Mouse (Mus musculus) erythroblast, adult 5-6 weeks (primary cell): ENCODE measurements around the gene Clic1. TPM values are rescaled to one million over a fixed set of nuclear protein-coding genes. Genes with fewer than 3 reads are reported as not detected.

Source experiments
- ATAC-seq: replicated peaks from 2 replicates; pipeline ENCODE4 v1.8.0; 2016; ENCODE audit warnings: moderate number of reproducible peaks, mild to moderate bottlenecking, moderate TSS enrichment, inconsistent platforms; ENCODE audit not compliant: poor library complexity, low FRiP score, severe bottlenecking
- total RNA-seq, 2 experiments: library from RNA; stranded (forward) in 1 of 2; stranded (reverse) in 1 of 2; fragments of 150-400 nt in 1 of 2; fragments of 200-764, 138-1000 nt in 1 of 2; gene quantifications; 2 replicates each; pipeline versions ENCODE4 v1.2.3 to v1.2.4; 2015 to 2017; ENCODE audit warnings: low replicate concordance in 2 of 2

Clic1 gene
- total RNA-seq, 2 experiments from 2014 or later, result 68.8 to 74.6 TPM

DNA sequence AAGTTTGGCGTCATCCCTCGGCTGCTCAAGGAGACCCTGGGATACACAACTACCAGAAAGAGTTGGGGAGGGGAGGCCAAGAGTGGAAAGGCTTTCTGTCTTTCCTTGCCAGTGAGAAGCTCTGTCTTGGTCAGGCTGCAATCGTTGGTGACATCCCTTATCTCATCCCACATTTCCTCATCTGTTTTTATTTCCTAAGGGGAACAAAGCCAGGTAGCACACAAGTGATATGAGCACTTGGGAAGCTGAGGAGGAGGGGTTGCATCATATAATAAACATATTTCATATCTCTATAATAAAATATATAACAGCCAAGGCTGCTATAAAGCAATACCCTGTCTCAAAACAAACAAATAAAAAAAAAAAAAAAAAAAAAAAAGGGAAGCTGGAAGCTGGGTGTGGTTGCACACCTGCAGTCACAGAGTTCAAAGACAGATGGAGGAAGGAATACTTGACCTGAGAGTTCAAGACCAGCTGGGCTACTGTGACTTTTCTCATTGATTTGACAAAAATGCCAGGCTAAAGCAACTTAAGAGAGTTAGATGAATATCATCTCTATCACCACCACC is 34.2 kb downstream of the Clic1 start:
- ATAC-seq, result no peak

- ATAC-seq, result no peak
These were observed 35.6 kb downstream of the Clic1 start, which contains the start of gene Ly6g6f for GRCm38 (mm10) chr17:35085208-35085865. Gene Ly6g6f, minus strand, starts transcription at chr17:35085610.

DNA sequence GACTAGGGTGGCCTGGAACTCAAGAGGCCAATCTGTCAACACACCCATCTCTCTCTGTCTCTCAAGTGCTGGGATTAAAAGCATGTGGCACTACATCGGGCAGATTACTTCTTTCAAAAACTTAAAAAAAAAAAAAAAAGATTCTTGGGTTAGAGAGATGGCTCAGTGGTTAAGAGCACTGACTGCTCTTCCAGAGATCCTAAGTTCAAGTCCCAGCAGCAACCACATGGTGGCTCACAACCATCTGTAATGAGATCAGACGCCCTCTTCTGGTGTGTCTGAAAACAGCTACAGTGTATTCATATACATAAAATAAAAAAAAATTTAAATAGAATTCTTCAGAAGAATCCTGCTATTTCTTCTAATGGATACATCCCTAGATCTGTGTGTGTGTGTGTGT is 38.4 kb downstream of the Clic1 start:
- ATAC-seq, result no peak

DNA sequence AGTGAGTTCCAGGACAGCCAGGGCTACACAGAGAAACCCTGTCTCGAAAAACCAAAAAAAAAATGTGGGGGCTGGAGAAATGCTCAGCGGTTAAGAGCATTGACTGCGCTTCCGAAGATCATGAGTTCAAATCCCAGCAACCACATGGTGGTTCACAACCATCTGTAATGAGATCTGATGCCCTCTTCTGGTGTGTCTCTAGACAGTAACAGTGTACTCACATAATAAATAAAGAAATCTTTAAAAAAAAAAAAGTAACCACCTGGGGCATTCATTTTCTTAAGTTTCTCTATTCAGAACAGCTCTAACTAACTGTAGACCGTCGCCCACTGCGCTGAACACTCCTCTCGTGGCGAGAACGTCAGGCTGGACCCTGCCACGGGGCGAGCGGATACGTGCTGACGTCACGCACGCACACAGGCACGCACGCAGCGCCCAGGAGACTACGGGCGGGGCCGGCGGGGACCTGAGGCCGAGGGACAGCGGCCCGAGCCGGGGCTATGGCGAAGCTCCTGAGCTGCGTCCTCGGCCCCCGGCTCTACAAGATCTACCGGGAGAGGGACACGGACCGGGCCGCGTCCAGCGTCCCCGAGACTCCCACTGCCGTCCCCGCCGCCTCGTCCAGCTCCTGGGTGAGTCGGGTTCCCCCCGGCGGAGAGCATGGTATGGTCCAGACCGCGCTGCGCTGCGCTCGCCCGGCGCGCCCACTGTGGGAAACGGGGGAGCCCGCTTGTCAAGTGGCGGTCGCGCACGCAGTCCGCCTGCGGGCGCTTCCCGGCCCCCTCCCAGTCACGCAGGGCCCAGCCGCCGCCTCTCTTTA is 39.3 kb downstream of the Clic1 start, which contains the start of gene Abhd16a:
Gene Abhd16a (plus strand): TSS at position 439 of the 820 bp plus-strand sequence.
- ATAC-seq, result peak; percentile 90

DNA sequence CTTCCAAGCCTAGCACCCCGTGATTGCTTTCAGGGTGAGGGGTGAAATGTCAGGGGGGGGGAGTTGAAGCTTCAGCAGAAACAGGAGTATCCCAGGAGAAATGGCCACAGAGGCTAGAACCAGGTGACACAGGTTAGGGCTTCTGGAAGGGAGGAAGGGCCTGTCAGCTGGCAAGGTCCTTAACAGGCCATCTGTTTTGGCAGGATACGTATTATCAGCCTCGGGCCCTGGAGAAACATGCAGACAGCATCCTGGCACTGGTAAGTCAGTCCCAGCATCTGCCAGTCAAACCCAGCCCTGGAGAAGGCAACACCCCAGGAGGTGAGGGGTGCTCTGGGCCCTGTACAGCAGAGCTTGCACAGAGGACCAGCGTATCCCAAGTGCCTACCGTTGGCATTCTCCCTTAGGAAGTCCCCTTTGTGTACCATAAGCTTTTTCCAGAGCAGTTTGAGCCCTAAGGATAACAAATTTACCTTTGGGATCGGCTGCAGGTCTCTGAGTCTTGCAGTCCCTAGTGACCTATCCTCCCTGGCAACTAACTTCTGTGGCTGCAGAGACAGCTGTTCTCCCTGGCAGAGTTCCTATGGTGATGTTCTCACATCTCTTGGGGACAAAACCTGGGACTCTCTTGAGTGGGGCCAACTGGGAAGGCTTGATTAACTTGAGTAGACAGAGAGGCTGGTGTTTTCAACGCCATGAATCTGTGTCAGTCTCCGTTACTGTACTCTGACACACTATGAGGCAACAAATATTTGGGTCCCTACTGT is 40.6 kb downstream of the Clic1 start:
- peak; percentile 80 for ATAC-seq

- no peak for ATAC-seq
These were observed 42.8 kb downstream of the Clic1 start for GRCm38 (mm10) chr17:35092403-35093198.

DNA sequence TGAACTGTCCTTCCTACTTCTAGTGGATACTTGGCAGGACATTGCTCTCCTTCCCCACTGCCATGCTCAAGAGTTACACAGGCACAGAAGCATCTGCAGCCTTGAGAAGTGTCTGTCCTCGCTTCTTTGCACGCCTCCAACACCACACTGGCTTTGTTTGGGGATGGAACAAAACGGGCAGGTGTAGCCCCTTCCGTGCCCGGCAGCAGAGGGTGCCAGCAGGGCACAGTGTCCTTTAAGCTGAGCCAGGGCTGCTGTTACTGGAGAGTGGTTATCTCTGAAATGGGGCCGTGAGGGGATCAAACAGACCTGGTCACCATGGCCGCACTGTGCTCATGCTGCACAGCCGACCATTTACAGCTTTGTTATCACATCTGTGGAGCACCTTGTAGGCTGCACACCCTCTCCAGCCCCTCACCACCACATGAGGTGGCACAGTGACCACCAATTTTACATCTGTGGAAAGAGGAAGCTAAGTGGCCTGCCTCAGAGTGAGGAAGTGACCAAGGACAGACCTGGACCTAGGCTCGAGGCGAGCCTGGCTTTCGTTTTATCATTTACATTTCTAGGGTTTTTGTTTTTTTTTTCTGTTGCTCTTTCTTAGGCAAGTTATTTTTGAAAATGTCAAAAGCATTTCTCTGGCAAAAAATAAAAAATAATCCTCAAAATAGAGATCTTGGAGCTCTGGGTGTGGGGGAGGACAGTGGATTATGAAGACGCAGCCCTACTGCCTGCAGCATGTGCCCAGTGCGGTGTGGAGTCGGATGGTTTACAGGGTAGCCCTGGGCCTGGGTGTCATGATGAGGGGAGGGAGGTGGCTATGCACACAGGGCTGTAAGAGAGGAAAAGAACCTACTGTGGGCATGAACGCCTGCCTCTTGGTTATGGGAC is 45.0 kb downstream of the Clic1 start:
- ATAC-seq, result no peak

GRCm38 (mm10) chr17:35096597-35096996 is 46.8 kb downstream of the Clic1 start:
- ATAC-seq, result no peak

DNA sequence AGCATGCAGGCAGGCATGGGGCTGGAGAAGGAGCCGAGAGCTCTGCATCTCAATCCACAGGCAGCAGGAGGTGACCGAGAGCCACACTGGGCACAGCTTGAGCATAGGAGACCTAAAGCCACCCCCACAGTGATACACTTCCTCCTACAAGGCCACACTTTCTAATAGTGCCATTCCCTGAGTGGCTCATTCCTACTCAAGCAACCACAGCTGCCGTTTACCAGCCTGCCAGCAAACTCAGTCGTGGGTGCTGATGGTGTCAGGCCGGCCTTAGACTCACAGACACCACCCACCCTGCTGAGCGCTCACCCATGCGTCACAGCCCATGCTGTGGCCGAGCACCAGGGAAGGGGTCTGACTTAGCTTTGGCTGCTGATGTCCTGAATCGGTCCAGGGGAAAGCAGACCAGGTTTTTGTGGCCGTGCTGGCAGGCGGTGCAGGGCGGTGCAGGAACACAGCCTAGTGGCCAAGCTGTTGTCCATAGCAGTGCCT is 47.4 kb downstream of the Clic1 start:
- ATAC-seq, result no peak

DNA sequence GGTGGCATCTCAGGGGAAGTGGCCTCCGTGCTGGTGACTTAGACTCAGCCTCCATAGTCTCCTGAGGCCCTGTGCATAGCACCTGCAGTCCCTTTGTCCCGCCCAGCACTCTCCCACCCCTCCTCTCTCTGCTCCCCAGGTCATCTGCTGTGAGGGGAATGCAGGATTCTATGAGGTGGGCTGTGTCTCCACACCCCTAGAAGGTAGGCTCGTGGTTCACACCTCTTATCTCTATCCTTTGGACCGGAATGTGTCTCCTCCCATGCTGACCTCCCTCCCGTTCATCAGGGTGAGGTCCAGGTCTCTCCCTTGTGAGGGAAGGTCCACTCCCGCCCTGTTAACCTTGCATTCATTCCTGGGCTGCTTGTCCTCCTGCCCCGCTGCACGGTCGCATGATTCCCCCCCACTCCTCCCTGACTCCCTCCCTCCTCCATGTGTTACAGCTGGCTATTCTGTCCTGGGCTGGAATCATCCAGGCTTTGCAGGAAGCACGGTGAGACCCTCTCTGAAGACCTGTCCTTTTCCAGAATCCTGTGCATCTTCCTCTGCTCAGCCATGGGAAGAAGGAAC is 50.5 kb downstream of the Clic1 start:
- no peak for ATAC-seq

GRCm38 (mm10) chr17:35101161-35101560 is 51.4 kb downstream of the Clic1 start:
- ATAC-seq, result no peak

DNA sequence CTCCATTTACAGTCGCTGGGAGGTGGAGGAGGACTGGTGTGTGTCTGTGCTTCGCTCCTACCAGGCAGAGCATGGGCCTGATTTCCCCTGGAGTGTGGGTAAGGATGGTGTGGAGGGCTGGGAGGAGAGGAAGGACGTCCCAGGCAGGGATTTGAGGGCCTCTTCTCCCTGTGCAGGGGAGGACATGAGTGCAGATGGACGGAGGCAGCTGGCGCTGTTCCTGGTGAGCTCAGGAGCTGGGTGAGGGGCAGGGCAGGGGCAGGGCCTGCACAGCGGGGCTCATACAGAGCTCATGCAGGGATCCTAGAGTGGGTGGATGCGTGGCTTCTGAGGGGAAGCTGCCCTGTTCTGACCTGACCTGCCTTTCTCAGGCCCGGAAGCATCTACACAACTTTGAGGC is 52.5 kb downstream of the Clic1 start:
- ATAC-seq, result no peak

GRCm38 (mm10) chr17:35103221-35103690 is 53.5 kb downstream of the Clic1 start:
- ATAC-seq, result no peak

DNA sequence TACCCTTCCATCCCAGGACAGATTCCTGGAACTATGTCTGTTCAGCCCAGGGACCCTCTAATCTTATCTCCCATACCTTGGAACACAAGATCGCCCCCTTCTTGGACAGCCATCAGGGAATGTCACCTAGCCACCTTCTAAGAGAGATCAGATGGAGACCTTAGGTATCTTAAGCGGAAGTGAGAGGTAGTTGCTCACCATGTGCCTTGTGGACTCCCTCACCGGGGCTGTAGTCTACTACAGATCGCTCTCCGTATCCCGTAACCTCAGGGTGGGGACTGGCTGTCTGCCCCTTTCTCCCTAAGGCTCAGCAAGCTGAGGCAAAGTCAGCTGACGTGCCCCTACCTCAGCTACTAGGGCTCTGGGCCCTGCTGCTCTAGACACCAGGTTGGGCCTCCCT is 54.3 kb downstream of the Clic1 start:
- ATAC-seq, result no peak

DNA sequence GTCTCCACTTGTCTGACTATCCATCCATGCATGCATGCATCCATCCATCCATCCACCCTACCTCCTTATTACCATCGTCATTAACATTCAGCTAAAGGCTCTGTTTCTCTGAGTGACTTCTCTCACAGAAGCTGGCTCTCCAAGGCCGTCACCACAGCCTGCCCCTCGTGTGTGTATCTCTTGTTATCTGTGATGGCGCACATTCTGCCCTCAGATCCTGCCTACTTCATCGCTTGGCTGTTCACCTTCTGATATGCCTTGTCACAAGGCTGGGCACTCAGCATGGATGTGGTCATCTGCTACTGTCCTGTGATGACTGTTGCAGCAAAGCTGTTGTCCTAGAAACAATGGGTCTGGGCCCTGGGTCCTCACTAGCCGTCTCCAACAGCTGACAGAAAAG is 55.0 kb downstream of the Clic1 start:
- ATAC-seq, result peak; percentile 81

DNA sequence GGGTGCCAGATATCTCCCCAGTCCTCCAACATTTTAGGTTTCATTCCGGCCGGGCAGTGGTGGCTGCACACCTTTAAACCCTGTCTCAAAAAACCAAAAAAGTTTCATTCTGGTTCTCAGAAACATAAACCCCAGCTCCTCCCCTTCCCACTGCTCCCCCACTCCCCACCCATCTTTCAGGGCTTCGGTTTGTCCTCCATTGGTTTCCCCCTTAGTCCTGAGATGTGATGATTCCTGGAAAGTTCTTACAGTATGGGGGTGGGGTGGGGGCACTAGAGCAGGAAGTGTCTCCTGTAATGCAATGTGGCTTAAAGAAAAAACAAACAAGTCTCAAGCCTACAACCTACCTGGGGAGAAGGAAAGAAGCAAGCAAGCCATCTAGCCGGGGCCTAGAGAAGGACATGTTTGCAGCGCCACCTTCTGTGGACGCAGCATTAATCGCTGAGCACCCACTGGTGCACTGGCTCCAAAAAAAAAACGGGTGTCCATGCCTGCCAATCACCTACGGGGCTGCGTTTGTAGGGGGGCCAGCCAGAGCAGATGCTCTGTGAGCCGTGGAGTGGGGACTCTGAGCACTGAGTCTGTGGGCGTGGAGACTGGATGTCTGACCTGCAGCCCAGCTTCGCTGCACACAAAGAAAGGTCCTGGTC is 56.1 kb downstream of the Clic1 start:
- peak; percentile 54 for ATAC-seq

GRCm38 (mm10) chr17:35106522-35106921 is 56.8 kb downstream of the Clic1 start:
- ATAC-seq, result no peak
